ENCODE assay signal across 29 mouse cellular contexts in genomic region chr5:140210417-140211184, GRCm38 (mm10).
DNase-seq lines count a peak whose midpoint lies in the region; ATAC-seq and TF ChIP-seq lines count a peak whose summit lies in the region.
"Had no signal": no experiment of that assay in that cellular context is flagged by ENCODE, and none has a peak within 500 bp of the region (broad histone marks: within the 10 kb centered on the region; RNA-seq: fewer than 3 reads in every experiment).

No protein-coding gene starts in this region.

- H3K4me3 ChIP-seq in megakaryocyte, embryonic 14.5 days (replicated peaks), result peak overlapping the region; percentile 59
- no peak overlapping the region for H3K4me3 ChIP-seq in myocyte
- H3K4me3 ChIP-seq: forebrain, embryonic 13.5 days; kidney, embryonic 15.5 days; left cerebral cortex, adult 2 months; limb, embryonic 13.5 days; neural tube, embryonic 13.5 days had no signal

- no peak overlapping the region for H3ac ChIP-seq in myocyte (ENCODE audit: control insufficient read depth, insufficient read length)

- peak; percentile 41 for DNase-seq in CD4-positive, CD25-positive, alpha-beta regulatory T cell, adult 2 months (ENCODE audit: low read depth, low spot score)
- peak; percentile 50 to 71 for DNase-seq in thymus, postnatal 36 days
- DNase-seq in adrenal gland, adult (ENCODE audit: inconsistent age in 2 of 2, low spot score in 1 of 2), result no peak
- no peak for DNase-seq in right cerebral cortex, adult 18-20 months
- DNase-seq: adrenal gland, adult 2 months; adrenal gland, postnatal 36 days; B cell, adult 2 months; cerebellum, adult 2 months; cerebellum, postnatal 25 days; gastrocnemius, postnatal 14 days; heart, postnatal 14 days; kidney, adult 18-20 months; kidney, postnatal 25 days; lung, adult 18-20 months; right cerebral cortex, postnatal 14 days had no signal

- peak overlapping the region; percentile 22 for H3K4me2 ChIP-seq in myocyte (ENCODE audit: low read depth)
- H3K4me2 ChIP-seq: forebrain, embryonic 13.5 days; heart, embryonic 11.5 days; kidney, embryonic 15.5 days; limb, embryonic 13.5 days; liver, embryonic 11.5 days; midbrain, embryonic 11.5 days; neural tube, embryonic 13.5 days had no signal

- no peaks in the 10 kb centered on the region for H3K9me3 ChIP-seq in megakaryocyte, embryonic 14.5 days
- H3K9me3 ChIP-seq: forebrain, embryonic 13.5 days; kidney, embryonic 15.5 days; limb, embryonic 13.5 days; neural tube, embryonic 13.5 days had no signal

- no peaks in the 10 kb centered on the region for H3K27me3 ChIP-seq in megakaryocyte, embryonic 14.5 days (replicated peaks)
- H3K27me3 ChIP-seq in myocyte (ENCODE audit: control insufficient read depth, insufficient read depth, insufficient read length), result no peaks in the 10 kb centered on the region
- H3K27me3 ChIP-seq: forebrain, embryonic 13.5 days; kidney, embryonic 15.5 days; limb, embryonic 13.5 days; neural tube, embryonic 13.5 days had no signal

- TF ChIP-seq POLR2A in myocyte (IDR thresholded peaks at IDR 0.05; ENCODE audit: insufficient read length, low read depth), result no peak

- H3K36me3 ChIP-seq in megakaryocyte, embryonic 14.5 days (replicated peaks; ENCODE audit: low read length), result no peaks in the 10 kb centered on the region
- no peaks in the 10 kb centered on the region for H3K36me3 ChIP-seq in myocyte (ENCODE audit: control insufficient read depth, insufficient read depth)
- H3K36me3 ChIP-seq: limb, embryonic 13.5 days; neural tube, embryonic 13.5 days had no signal

- ATAC-seq in megakaryocyte, adult 5-6 weeks (ENCODE audit: poor library complexity, severe bottlenecking), result no peak
- ATAC-seq: forebrain, embryonic 13.5 days; hindbrain, embryonic 16.5 days; lung, postnatal 0 days; midbrain, embryonic 16.5 days had no signal

- H3K79me2 ChIP-seq in myocyte (ENCODE audit: control insufficient read depth, insufficient read depth), result no peaks in the 10 kb centered on the region

- peaks cover 93% of the 10 kb centered on the region for H3K4me1 ChIP-seq in megakaryocyte, embryonic 14.5 days

TF ChIP-seq in myocyte, 11 proteins besides CTCF, POLR2A, EP300 and RAD21:
- TF ChIP-seq MYOD1 (IDR thresholded peaks at IDR 0.05; ENCODE audit: control insufficient read depth in 1 of 3, insufficient read length in 2 of 3, low read depth in 2 of 3), result peak; percentile 59 to 87 (median 72)
- no peak for TF ChIP-seq POLR2AphosphoS2 (IDR thresholded peaks at IDR 0.05; ENCODE audit: insufficient read length, low read depth)
- TF ChIP-seq MYOG (IDR thresholded peaks at IDR 0.05; ENCODE audit: control insufficient read depth in 1 of 3, insufficient read depth in 1 of 3, insufficient read length in 2 of 3, low read depth in 2 of 3), result peak in 2 of 3 experiments; percentile 2 to 67
- no peak for TF ChIP-seq USF1 (IDR thresholded peaks at IDR 0.05; ENCODE audit: low read depth)

Comparison
In these comparisons a context has a peak if more than half of its experiments do, and no peak if none do; other contexts are left out.
1. DNase-seq: peak in CD4-positive, CD25-positive, alpha-beta regulatory T cell, adult 2 months (single experiment) and thymus, postnatal 36 days (2 of 2); none in adrenal gland, adult (0 of 2) and right cerebral cortex, adult 18-20 months (single experiment).